In genomic region chr8:94485882-94486281, GRCm38 (mm10) we compare ENCODE assay signal across 9 mouse cellular contexts. TPM values are rescaled to one million over a fixed set of nuclear protein-coding genes. Genes with fewer than 3 reads are reported as not detected.
A peak's percentile ranks its signal among the peaks of the same experiment; 100 is the strongest.
DNase-seq lines count a peak whose midpoint lies in the region; ATAC-seq and TF ChIP-seq lines count a peak whose summit lies in the region.
"Had no signal": no experiment of that assay in that cellular context is flagged by ENCODE, and none has a peak within 500 bp of the region (broad histone marks: within the 10 kb centered on the region; RNA-seq: fewer than 3 reads in every experiment).

No protein-coding gene starts in this region.

- TF ChIP-seq CTCF in cerebellum, adult 2 months (IDR thresholded peaks at IDR 0.05; ENCODE audit: borderline replicate concordance, insufficient read depth, low read depth, low read length) = peak; percentile 30; the same call in 1 of the 2 replicates
- peak; percentile 62 for TF ChIP-seq CTCF in liver, adult 2 months (IDR thresholded peaks at IDR 0.05; ENCODE audit: low read depth, low read length)
- peak; percentile 73 for TF ChIP-seq CTCF in lung, embryonic 14.5 days (IDR thresholded peaks at IDR 0.05; ENCODE audit: low read depth)
- peak; percentile 86 for TF ChIP-seq CTCF in stomach, postnatal 0 days (IDR thresholded peaks at IDR 0.05; ENCODE audit: low read depth)

- H3K9ac ChIP-seq in liver, adult 2 months (ENCODE audit: low read depth, low read length) = peak overlapping the region; percentile 32; the same call in 1 of the 2 replicates
- no peak overlapping the region for H3K9ac ChIP-seq in liver, embryonic 11.5 days (ENCODE audit: low read depth, low read length)
- no peak overlapping the region for H3K9ac ChIP-seq in lung, embryonic 14.5 days
- H3K9ac ChIP-seq in stomach, postnatal 0 days (ENCODE audit: low read length) = no peak overlapping the region
- H3K9ac ChIP-seq: midbrain, embryonic 12.5 days had no signal

- H3K79me2 ChIP-seq in liver, adult 2 months (ENCODE audit: control insufficient read depth, insufficient read depth, low read length) = no peaks in the 10 kb centered on the region

- no peaks in the 10 kb centered on the region for H3K4me1 ChIP-seq in cerebellum, adult 2 months (ENCODE audit: control insufficient read depth, insufficient read depth, low read length)
- H3K4me1 ChIP-seq in liver, adult 2 months (ENCODE audit: control insufficient read depth, insufficient read depth, low read length) = no peaks in the 10 kb centered on the region
- no peaks in the 10 kb centered on the region for H3K4me1 ChIP-seq in liver, embryonic 11.5 days (replicated peaks; ENCODE audit: control insufficient read depth, insufficient read depth, low read length)
- H3K4me1 ChIP-seq in lung, embryonic 14.5 days (ENCODE audit: insufficient read depth) = no peaks in the 10 kb centered on the region
- no peaks in the 10 kb centered on the region for H3K4me1 ChIP-seq in stomach, postnatal 0 days (replicated peaks; ENCODE audit: control insufficient read depth, insufficient read depth)
- H3K4me1 ChIP-seq: midbrain, embryonic 12.5 days had no signal

- no peaks in the 10 kb centered on the region; the same call in 1 of the 2 replicates for H3K36me3 ChIP-seq in liver, adult 2 months (ENCODE audit: control insufficient read depth, insufficient read depth, low read length)
- H3K36me3 ChIP-seq in liver, embryonic 11.5 days (ENCODE audit: control insufficient read depth, insufficient read depth, low read length) = no peaks in the 10 kb centered on the region
- H3K36me3 ChIP-seq in lung, embryonic 14.5 days (ENCODE audit: insufficient read depth) = no peaks in the 10 kb centered on the region
- no peaks in the 10 kb centered on the region for H3K36me3 ChIP-seq in stomach, postnatal 0 days (ENCODE audit: control insufficient read depth, insufficient read depth, low read length)
- H3K36me3 ChIP-seq: midbrain, embryonic 12.5 days had no signal

- no peaks in the 10 kb centered on the region for H3K27me3 ChIP-seq in cerebellum, adult 2 months (ENCODE audit: control insufficient read depth, insufficient read depth, low read length)
- no peaks in the 10 kb centered on the region for H3K27me3 ChIP-seq in liver, adult 2 months (ENCODE audit: control insufficient read depth, insufficient read depth, low read length)
- H3K27me3 ChIP-seq in liver, embryonic 11.5 days (replicated peaks; ENCODE audit: control insufficient read depth, insufficient read depth, low read length) = no peaks in the 10 kb centered on the region; the same call in 1 of the 2 replicates
- no peaks in the 10 kb centered on the region for H3K27me3 ChIP-seq in lung, embryonic 14.5 days (ENCODE audit: insufficient read depth, low read length)
- H3K27me3 ChIP-seq in stomach, postnatal 0 days (ENCODE audit: control insufficient read depth, insufficient read depth, low read length) = no peaks in the 10 kb centered on the region

- no peak overlapping the region for H3K4me2 ChIP-seq in liver, embryonic 11.5 days
- H3K4me2 ChIP-seq in lung, embryonic 14.5 days = no peak overlapping the region
- no peak overlapping the region; the same call in 1 of the 2 replicates for H3K4me2 ChIP-seq in stomach, postnatal 0 days (replicated peaks; ENCODE audit: low read depth)
- H3K4me2 ChIP-seq: midbrain, embryonic 12.5 days had no signal

- TF ChIP-seq POLR2A in cerebellum, adult 2 months (IDR thresholded peaks at IDR 0.05; ENCODE audit: borderline replicate concordance, insufficient read depth, low read length) = no peak
- no peak for TF ChIP-seq POLR2A in liver, adult 2 months (IDR thresholded peaks at IDR 0.05; ENCODE audit: extremely low read depth, insufficient read depth, low read length)

- no peak overlapping the region for H3K4me3 ChIP-seq in cerebellum, adult 2 months (replicated peaks; ENCODE audit: insufficient read depth, low read depth, low read length)
- no peak overlapping the region; the same call in 1 of the 2 replicates for H3K4me3 ChIP-seq in liver, adult 2 months (ENCODE audit: insufficient read depth, low read depth, low read length)
- H3K4me3 ChIP-seq in liver, embryonic 11.5 days (ENCODE audit: low read depth, low read length) = no peak overlapping the region
- no peak overlapping the region for H3K4me3 ChIP-seq in lung, embryonic 14.5 days (ENCODE audit: low read depth, low read length)
- H3K4me3 ChIP-seq in stomach, postnatal 0 days (ENCODE audit: low read depth, low read length) = no peak overlapping the region
- H3K4me3 ChIP-seq: midbrain, embryonic 12.5 days had no signal

- 21% methylated on average over 2 of the region's 2 CpGs for WGBS in cerebellum, adult 2 months
- WGBS in liver, adult 2 months = 27% methylated on average over 2 of the region's 2 CpGs
- WGBS in liver, embryonic 11.5 days = 25% methylated on average over 2 of the region's 2 CpGs
- 17% methylated on average over 2 of the region's 2 CpGs for WGBS in lung, embryonic 14.5 days
- WGBS in stomach, postnatal 0 days = 10% methylated on average over 2 of the region's 2 CpGs

- H3K27ac ChIP-seq in cerebellum, adult 2 months (ENCODE audit: insufficient read depth, low read length) = no peak overlapping the region
- H3K27ac ChIP-seq in liver, adult 2 months (replicated peaks; ENCODE audit: insufficient read depth, low read depth, low read length) = no peak overlapping the region
- no peak overlapping the region for H3K27ac ChIP-seq in liver, embryonic 11.5 days (ENCODE audit: low read depth, low read length)
- no peak overlapping the region for H3K27ac ChIP-seq in lung, embryonic 14.5 days (ENCODE audit: low read depth)
- H3K27ac ChIP-seq in stomach, postnatal 0 days (replicated peaks) = no peak overlapping the region
- H3K27ac ChIP-seq: midbrain, embryonic 12.5 days had no signal

- DNase-seq in cerebellum, adult 2 months = no peak
- DNase-seq in cerebellum, adult 8-10 months = no peak
- DNase-seq in liver, adult 2 months (ENCODE audit: extremely low read depth, low read depth, low spot score) = peak; percentile 44
- no peak for DNase-seq in liver, embryonic 11.5 days (ENCODE audit: low spot score)
- peak; percentile 30 for DNase-seq in adrenal gland, postnatal 25 days
- DNase-seq in heart, adult 9 months (ENCODE audit: low spot score in 2 of 2) = peak; percentile 58 to 65
- DNase-seq in lung, embryonic 14.5 days = peak; percentile 71
- DNase-seq in stomach, postnatal 0 days (ENCODE audit: low spot score) = peak; percentile 40

- no peaks in the 10 kb centered on the region for H3K9me3 ChIP-seq in liver, embryonic 11.5 days (ENCODE audit: control insufficient read depth, low read length)
- H3K9me3 ChIP-seq in lung, embryonic 14.5 days (ENCODE audit: low read depth, low read length) = no peaks in the 10 kb centered on the region
- H3K9me3 ChIP-seq in stomach, postnatal 0 days (ENCODE audit: control insufficient read depth, low read length) = no peaks in the 10 kb centered on the region
- H3K9me3 ChIP-seq: midbrain, embryonic 12.5 days had no signal

- no peak for TF ChIP-seq EP300 in stomach, postnatal 0 days (optimal IDR thresholded peaks at IDR 0.05)

- ATAC-seq in liver, embryonic 11.5 days (replicated peaks; ENCODE audit: low FRiP score) = no peak
- ATAC-seq in lung, embryonic 14.5 days (ENCODE audit: insufficient read depth) = no peak
- 0 out of 2 replicates have a peak, but pooled peaks have one; percentile 59 for ATAC-seq in stomach, postnatal 0 days (ENCODE audit: low FRiP score, low TSS enrichment)

RNA-seq across cellular contexts. Expression of gene Cpne2, which starts 46.9 kb away (rescaled TPM):
- polyA plus RNA-seq in cerebellum, adult 2 months (2012; rRNA removed) = 39.3 and 46.3 TPM in 2 replicates
- total RNA-seq in liver, adult 2 months (2014; rRNA removed) = 5.2 and 8.5 TPM in 2 replicates
- 9.8 and 20.8 TPM in 2 replicates for polyA plus RNA-seq in liver, adult 2 months (2012; rRNA removed)
- 7.8 and 8.4 TPM in 2 replicates for polyA plus RNA-seq in liver, embryonic 11.5 days (2014; fragmentation: Nextera tagmentation; extraction: Ambion mirVana)
- total RNA-seq in adrenal gland, postnatal 25 days (2021) = 19.4 and 23.2 TPM in 2 replicates
- 12.1 and 12.4 TPM in 2 replicates for polyA plus RNA-seq in lung, embryonic 14.5 days (2014; fragmentation: Nextera tagmentation; extraction: Ambion mirVana)
- 6.2 and 7.9 TPM in 2 replicates for polyA plus RNA-seq in stomach, postnatal 0 days (2015; fragmentation: Nextera tagmentation; extraction: Ambion mirVana)

RNA-seq across cellular contexts. Expression of gene Nlrc5, which starts 51.7 kb away (rescaled TPM):
- polyA plus RNA-seq in cerebellum, adult 2 months (2012; rRNA removed) = 0.71 and 0.82 TPM in 2 replicates
- total RNA-seq in liver, adult 2 months (2014; rRNA removed) = 19.5 and 21.2 TPM in 2 replicates
- polyA plus RNA-seq in liver, adult 2 months (2012; rRNA removed) = 6.6 and 11.6 TPM in 2 replicates
- not detected in 2 replicates for polyA plus RNA-seq in liver, embryonic 11.5 days (2014; fragmentation: Nextera tagmentation; extraction: Ambion mirVana)
- 2.9 and 3.8 TPM in 2 replicates for total RNA-seq in adrenal gland, postnatal 25 days (2021)
- polyA plus RNA-seq in lung, embryonic 14.5 days (2014; fragmentation: Nextera tagmentation; extraction: Ambion mirVana) = 0.11 and 0.46 TPM in 2 replicates
- polyA plus RNA-seq in stomach, postnatal 0 days (2015; fragmentation: Nextera tagmentation; extraction: Ambion mirVana) = 0.44 and 0.62 TPM in 2 replicates

Comparison
In these comparisons a context has a peak if more than half of its experiments do, and no peak if none do; other contexts are left out.
1. DNase-seq: peak in liver, adult 2 months (single experiment), adrenal gland, postnatal 25 days (single experiment), heart, adult 9 months (2 of 2), lung, embryonic 14.5 days (single experiment) and stomach, postnatal 0 days (single experiment); none in cerebellum, adult 2 months (0 of 2), cerebellum, adult 8-10 months (single experiment) and liver, embryonic 11.5 days (single experiment).
2. CTCF ChIP-seq: peak in every context shown above with its lines; median percentile 86 in stomach, postnatal 0 days; 73 in lung, embryonic 14.5 days; 62 in liver, adult 2 months; 30 in cerebellum, adult 2 months.